Comparison of ENCODE assay signal across 18 mouse cellular contexts in the genomic region with DNA sequence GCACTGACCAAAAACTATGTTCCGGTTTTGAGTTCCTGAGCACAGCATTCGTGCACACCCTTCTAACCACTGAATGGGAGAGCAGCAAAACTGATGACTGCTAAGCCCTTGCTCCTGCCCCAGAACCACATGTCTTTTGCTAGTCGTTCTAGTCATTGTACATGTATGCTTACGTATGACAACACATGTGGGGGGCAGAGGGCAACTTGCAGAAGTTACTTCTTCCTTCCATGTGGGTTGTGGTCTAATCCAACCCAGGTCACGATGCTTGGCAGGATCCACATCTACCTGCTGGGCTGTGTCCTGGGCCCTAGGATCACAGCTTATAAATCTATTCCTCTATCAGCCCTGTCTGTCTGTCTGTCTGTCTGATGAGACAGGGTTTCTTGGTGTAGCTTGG. TPM values are rescaled to one million over a fixed set of nuclear protein-coding genes. Genes with fewer than 3 reads are reported as not detected.
A peak's percentile ranks its signal among the peaks of the same experiment; 100 is the strongest.
DNase-seq lines count a peak whose midpoint lies in the region; ATAC-seq and TF ChIP-seq lines count a peak whose summit lies in the region.
"Had no signal": no experiment of that assay in that cellular context is flagged by ENCODE, and none has a peak within 500 bp of the region (broad histone marks: within the 10 kb centered on the region; RNA-seq: fewer than 3 reads in every experiment).

No protein-coding gene starts in this region.

- H3K4me3 ChIP-seq in heart, embryonic 13.5 days, result no peak overlapping the region
- H3K4me3 ChIP-seq in heart, embryonic 10.5 days, result no peak overlapping the region
- no peak overlapping the region for H3K4me3 ChIP-seq in spleen, adult 2 months (ENCODE audit: extremely low read depth, insufficient read depth, insufficient read length)
- H3K4me3 ChIP-seq in liver, embryonic 13.5 days (replicated peaks), result no peak overlapping the region
- H3K4me3 ChIP-seq in small intestine, adult 2 months (ENCODE audit: low read depth, low read length), result no peak overlapping the region
- no peak overlapping the region for H3K4me3 ChIP-seq in neural tube, embryonic 15.5 days (replicated peaks)
- H3K4me3 ChIP-seq in forebrain, embryonic 13.5 days, result no peak overlapping the region
- H3K4me3 ChIP-seq: heart, adult 2 months; lung, embryonic 15.5 days had no signal

- H3K27me3 ChIP-seq in heart, embryonic 13.5 days (replicated peaks), result no peaks in the 10 kb centered on the region
- H3K27me3 ChIP-seq in heart, embryonic 10.5 days (ENCODE audit: insufficient read depth, poor library complexity, severe bottlenecking), result no peaks in the 10 kb centered on the region
- H3K27me3 ChIP-seq in spleen, adult 2 months (ENCODE audit: control insufficient read depth, insufficient read depth, low read length), result no peaks in the 10 kb centered on the region
- H3K27me3 ChIP-seq in liver, embryonic 13.5 days, result no peaks in the 10 kb centered on the region
- H3K27me3 ChIP-seq in small intestine, adult 2 months (ENCODE audit: control insufficient read depth, insufficient read depth, low read length), result no peaks in the 10 kb centered on the region
- peaks cover 2% of the 10 kb centered on the region; the same call in 1 of the 2 replicates for H3K27me3 ChIP-seq in neural tube, embryonic 15.5 days (replicated peaks)
- no peaks in the 10 kb centered on the region for H3K27me3 ChIP-seq in forebrain, embryonic 13.5 days
- H3K27me3 ChIP-seq: lung, embryonic 15.5 days had no signal

- no peaks in the 10 kb centered on the region for H3K9me3 ChIP-seq in heart, embryonic 13.5 days
- H3K9me3 ChIP-seq in heart, embryonic 10.5 days, result no peaks in the 10 kb centered on the region
- H3K9me3 ChIP-seq in liver, embryonic 13.5 days (replicated peaks), result no peaks in the 10 kb centered on the region
- no peaks in the 10 kb centered on the region for H3K9me3 ChIP-seq in neural tube, embryonic 15.5 days (replicated peaks)
- H3K9me3 ChIP-seq in forebrain, embryonic 13.5 days (replicated peaks), result no peaks in the 10 kb centered on the region
- H3K9me3 ChIP-seq: lung, embryonic 15.5 days had no signal

- H3K4me1 ChIP-seq in heart, embryonic 13.5 days, result peaks cover 48% of the 10 kb centered on the region
- H3K4me1 ChIP-seq in heart, embryonic 10.5 days, result peaks cover 28% of the 10 kb centered on the region
- peaks cover 19% of the 10 kb centered on the region; the same call in 1 of the 2 replicates for H3K4me1 ChIP-seq in spleen, adult 2 months (ENCODE audit: control insufficient read depth, insufficient read depth, insufficient read length)
- peaks cover 66% of the 10 kb centered on the region for H3K4me1 ChIP-seq in liver, embryonic 13.5 days (replicated peaks)
- no peaks in the 10 kb centered on the region; the same call in 1 of the 2 replicates for H3K4me1 ChIP-seq in small intestine, adult 2 months (ENCODE audit: control insufficient read depth, insufficient read depth, insufficient read length, low read length)
- H3K4me1 ChIP-seq in neural tube, embryonic 15.5 days, result peaks cover 30% of the 10 kb centered on the region
- peaks cover 22% of the 10 kb centered on the region for H3K4me1 ChIP-seq in forebrain, embryonic 13.5 days

- H3K36me3 ChIP-seq in heart, embryonic 13.5 days, result peaks cover 16% of the 10 kb centered on the region
- peaks cover 10% of the 10 kb centered on the region; the same call in 1 of the 2 replicates for H3K36me3 ChIP-seq in heart, embryonic 10.5 days
- H3K36me3 ChIP-seq in spleen, adult 2 months (ENCODE audit: control insufficient read depth, insufficient read depth, low read length), result peaks cover 2% of the 10 kb centered on the region; the same call in 1 of the 2 replicates
- peaks cover 4% of the 10 kb centered on the region; the same call in 1 of the 2 replicates for H3K36me3 ChIP-seq in liver, embryonic 13.5 days
- no peaks in the 10 kb centered on the region for H3K36me3 ChIP-seq in small intestine, adult 2 months (ENCODE audit: control insufficient read depth, insufficient read depth, low read length)
- no peaks in the 10 kb centered on the region for H3K36me3 ChIP-seq in neural tube, embryonic 15.5 days
- 0 out of 2 replicates have a peak, but pooled peaks cover 3% of the 10 kb centered on the region for H3K36me3 ChIP-seq in forebrain, embryonic 13.5 days (ENCODE audit: poor library complexity, severe bottlenecking)
- H3K36me3 ChIP-seq: lung, embryonic 15.5 days had no signal

- TF ChIP-seq CTCF in spleen, adult 2 months (IDR thresholded peaks at IDR 0.05; ENCODE audit: extremely low read depth, insufficient read depth, insufficient read length, insufficient replicate concordance), result no peak
- no peak for TF ChIP-seq CTCF in small intestine, adult 2 months (IDR thresholded peaks at IDR 0.05; ENCODE audit: extremely low read depth, insufficient read length, insufficient replicate concordance, low read depth, low read length)

- WGBS in heart, embryonic 13.5 days, result 73% methylated on average over 5 of the region's 5 CpGs
- WGBS in heart, embryonic 10.5 days, result 81% methylated on average over 5 of the region's 5 CpGs
- WGBS in spleen, adult 2 months, result 68% methylated on average over 5 of the region's 5 CpGs
- WGBS in liver, embryonic 13.5 days (ENCODE audit: insufficient replicate concordance), result 57% methylated on average over 5 of the region's 5 CpGs
- 65% methylated on average over 5 of the region's 5 CpGs for WGBS in small intestine, adult 2 months
- WGBS in neural tube, embryonic 15.5 days, result 89% methylated on average over 5 of the region's 5 CpGs
- WGBS in forebrain, embryonic 13.5 days, result 89% methylated on average over 5 of the region's 5 CpGs

- H3K9ac ChIP-seq in heart, embryonic 13.5 days, result no peak overlapping the region
- no peak overlapping the region for H3K9ac ChIP-seq in liver, embryonic 13.5 days
- H3K9ac ChIP-seq in neural tube, embryonic 15.5 days (replicated peaks), result no peak overlapping the region
- no peak overlapping the region for H3K9ac ChIP-seq in forebrain, embryonic 13.5 days
- H3K9ac ChIP-seq: hindbrain, embryonic 14.5 days; lung, embryonic 15.5 days had no signal

- TF ChIP-seq POLR2A in spleen, adult 2 months (IDR thresholded peaks at IDR 0.05; ENCODE audit: low read depth, low read length), result no peak
- TF ChIP-seq POLR2A in small intestine, adult 2 months (IDR thresholded peaks at IDR 0.05; ENCODE audit: low read depth, low read length), result no peak

- ATAC-seq in heart, embryonic 13.5 days (ENCODE audit: extremely low read depth, insufficient number of reproducible peaks, low FRiP score, low TSS enrichment), result no peak
- no peak for ATAC-seq in liver, embryonic 13.5 days (ENCODE audit: low read depth)
- no peak for ATAC-seq in neural tube, embryonic 15.5 days (ENCODE audit: low FRiP score)
- no peak for ATAC-seq in forebrain, embryonic 13.5 days
- ATAC-seq: forebrain, embryonic 14.5 days; intestine, postnatal 0 days; midbrain, embryonic 16.5 days had no signal

- peak overlapping the region; percentile 58 for H3K27ac ChIP-seq in heart, embryonic 13.5 days (replicated peaks)
- no peak overlapping the region for H3K27ac ChIP-seq in heart, embryonic 10.5 days
- peak overlapping the region; percentile 61 for H3K27ac ChIP-seq in spleen, adult 2 months (ENCODE audit: insufficient read depth, low read length)
- H3K27ac ChIP-seq in liver, embryonic 13.5 days, result peak overlapping the region; percentile 71
- H3K27ac ChIP-seq in small intestine, adult 2 months (ENCODE audit: insufficient read depth, low read depth, low read length), result peak overlapping the region; percentile 36; the same call in 1 of the 2 replicates
- H3K27ac ChIP-seq in neural tube, embryonic 15.5 days (replicated peaks), result no peak overlapping the region
- H3K27ac ChIP-seq in forebrain, embryonic 13.5 days, result no peak overlapping the region
- H3K27ac ChIP-seq: hindbrain, embryonic 14.5 days; lung, embryonic 15.5 days had no signal

- no peak overlapping the region for H3K4me2 ChIP-seq in heart, embryonic 13.5 days
- H3K4me2 ChIP-seq in liver, embryonic 13.5 days, result no peak overlapping the region
- no peak overlapping the region for H3K4me2 ChIP-seq in neural tube, embryonic 15.5 days
- H3K4me2 ChIP-seq in forebrain, embryonic 13.5 days, result no peak overlapping the region
- H3K4me2 ChIP-seq: hindbrain, embryonic 14.5 days; lung, embryonic 15.5 days had no signal

- DNase-seq in heart, embryonic 10.5 days (ENCODE audit: low spot score), result no peak
- DNase-seq in spleen, adult 2 months (ENCODE audit: low read depth in 1 of 2, low spot score in 2 of 2), result no peak
- DNase-seq in spleen, postnatal 14 days (ENCODE audit: low spot score in 2 of 2), result no peak
- no peak for DNase-seq in liver, embryonic 13.5 days
- DNase-seq: adrenal gland, postnatal 25 days; cerebellum, postnatal 14 days; heart, adult 2 months; kidney, postnatal 10 days; thymus, postnatal 25 days had no signal

RNA-seq across cellular contexts. Expression of a gene that starts 2.4 kb away (rescaled TPM):
- 29.2 and 33.9 TPM in 2 replicates for polyA plus RNA-seq in heart, embryonic 13.5 days (2015; fragmentation: Nextera tagmentation; extraction: Ambion mirVana)
- polyA plus RNA-seq in heart, embryonic 10.5 days (2016; fragmentation: Nextera tagmentation; extraction: Ambion mirVana), result 30.9 and 46.0 TPM in 2 replicates
- 92.6 and 98.8 TPM in 2 replicates for polyA plus RNA-seq in spleen, adult 2 months (2012; rRNA removed)
- 17.1 and 18.8 TPM in 2 replicates for polyA plus RNA-seq in liver, embryonic 13.5 days (2015; fragmentation: Nextera tagmentation; extraction: Ambion mirVana)
- 58.0 and 59.2 TPM in 2 replicates for polyA plus RNA-seq in small intestine, adult 2 months (2012; rRNA removed)
- polyA plus RNA-seq in neural tube, embryonic 15.5 days (2015; fragmentation: Nextera tagmentation; extraction: Ambion mirVana), result 38.8 and 44.6 TPM in 2 replicates
- polyA plus RNA-seq in forebrain, embryonic 13.5 days (2015; fragmentation: Nextera tagmentation; extraction: Ambion mirVana), result 33.8 and 36.8 TPM in 2 replicates

RNA-seq across cellular contexts. Expression of a gene that starts 12.3 kb away (rescaled TPM):
- polyA plus RNA-seq in heart, embryonic 13.5 days (2015; fragmentation: Nextera tagmentation; extraction: Ambion mirVana), result 610 and 755 TPM in 2 replicates
- 97.0 and 167 TPM in 2 replicates for polyA plus RNA-seq in heart, embryonic 10.5 days (2016; fragmentation: Nextera tagmentation; extraction: Ambion mirVana)
- polyA plus RNA-seq in spleen, adult 2 months (2012; rRNA removed), result 0.34 and 0.53 TPM in 2 replicates
- 13.2 and 13.4 TPM in 2 replicates for polyA plus RNA-seq in liver, embryonic 13.5 days (2015; fragmentation: Nextera tagmentation; extraction: Ambion mirVana)
- polyA plus RNA-seq in small intestine, adult 2 months (2012; rRNA removed), result 0.22 and 0.58 TPM in 2 replicates
- polyA plus RNA-seq in neural tube, embryonic 15.5 days (2015; fragmentation: Nextera tagmentation; extraction: Ambion mirVana), result 22.8 and 29.5 TPM in 2 replicates
- 3.9 and 5.7 TPM in 2 replicates for polyA plus RNA-seq in forebrain, embryonic 13.5 days (2015; fragmentation: Nextera tagmentation; extraction: Ambion mirVana)

RNA-seq across cellular contexts. Expression of a gene that starts 20.2 kb away (rescaled TPM):
- 2,083 and 2,324 TPM in 2 replicates for polyA plus RNA-seq in heart, embryonic 13.5 days (2015; fragmentation: Nextera tagmentation; extraction: Ambion mirVana)
- polyA plus RNA-seq in heart, embryonic 10.5 days (2016; fragmentation: Nextera tagmentation; extraction: Ambion mirVana), result 960 and 1,463 TPM in 2 replicates
- 5.3 and 5.5 TPM in 2 replicates for polyA plus RNA-seq in spleen, adult 2 months (2012; rRNA removed)
- 1.1 and 4.5 TPM in 2 replicates for polyA plus RNA-seq in liver, embryonic 13.5 days (2015; fragmentation: Nextera tagmentation; extraction: Ambion mirVana)
- 0.43 and 1.4 TPM in 2 replicates for polyA plus RNA-seq in small intestine, adult 2 months (2012; rRNA removed)
- polyA plus RNA-seq in neural tube, embryonic 15.5 days (2015; fragmentation: Nextera tagmentation; extraction: Ambion mirVana), result 1.8 and 2.4 TPM in 2 replicates
- 0.89 and 4.9 TPM in 2 replicates for polyA plus RNA-seq in forebrain, embryonic 13.5 days (2015; fragmentation: Nextera tagmentation; extraction: Ambion mirVana)

RNA-seq across cellular contexts. Expression of a gene that starts 28.4 kb away (rescaled TPM):
- polyA plus RNA-seq in heart, embryonic 13.5 days (2015; fragmentation: Nextera tagmentation; extraction: Ambion mirVana), result 0.59 and 0.95 TPM in 2 replicates
- 0.63 and 0.65 TPM in 2 replicates for polyA plus RNA-seq in heart, embryonic 10.5 days (2016; fragmentation: Nextera tagmentation; extraction: Ambion mirVana)
- 9.6 and 10.4 TPM in 2 replicates for polyA plus RNA-seq in spleen, adult 2 months (2012; rRNA removed)
- polyA plus RNA-seq in liver, embryonic 13.5 days (2015; fragmentation: Nextera tagmentation; extraction: Ambion mirVana), result 0.13 and 0.24 TPM in 2 replicates
- polyA plus RNA-seq in small intestine, adult 2 months (2012; rRNA removed), result 1.1 and 1.9 TPM in 2 replicates
- 1.8 and 2.1 TPM in 2 replicates for polyA plus RNA-seq in neural tube, embryonic 15.5 days (2015; fragmentation: Nextera tagmentation; extraction: Ambion mirVana)
- 1.4 and 2.0 TPM in 2 replicates for polyA plus RNA-seq in forebrain, embryonic 13.5 days (2015; fragmentation: Nextera tagmentation; extraction: Ambion mirVana)

RNA-seq across cellular contexts. Expression of a gene that starts 43.4 kb away (rescaled TPM):
- polyA plus RNA-seq in heart, embryonic 13.5 days (2015; fragmentation: Nextera tagmentation; extraction: Ambion mirVana), result 3.3 and 4.2 TPM in 2 replicates
- polyA plus RNA-seq in heart, embryonic 10.5 days (2016; fragmentation: Nextera tagmentation; extraction: Ambion mirVana), result 1.7 and 4.6 TPM in 2 replicates
- 0.12 and 0.18 TPM in 2 replicates for polyA plus RNA-seq in spleen, adult 2 months (2012; rRNA removed)
- polyA plus RNA-seq in liver, embryonic 13.5 days (2015; fragmentation: Nextera tagmentation; extraction: Ambion mirVana), result 1.4 TPM in 2 replicates
- polyA plus RNA-seq in small intestine, adult 2 months (2012; rRNA removed), result 0.76 and 2.3 TPM in 2 replicates
- polyA plus RNA-seq in neural tube, embryonic 15.5 days (2015; fragmentation: Nextera tagmentation; extraction: Ambion mirVana), result 13.1 and 14.1 TPM in 2 replicates
- 4.0 and 5.7 TPM in 2 replicates for polyA plus RNA-seq in forebrain, embryonic 13.5 days (2015; fragmentation: Nextera tagmentation; extraction: Ambion mirVana)

Comparison
In these comparisons a context has a peak if more than half of its experiments do, and no peak if none do; other contexts are left out.
1. H3K27ac ChIP-seq: peak in heart, embryonic 13.5 days (single experiment), spleen, adult 2 months (single experiment), liver, embryonic 13.5 days (single experiment) and small intestine, adult 2 months (single experiment); none in heart, embryonic 10.5 days (single experiment), neural tube, embryonic 15.5 days (single experiment) and forebrain, embryonic 13.5 days (single experiment).
2. RNA of a gene that starts 20.2 kb away (polyA plus RNA-seq): 2,083 to 2,324 TPM in heart, embryonic 13.5 days and 960 to 1,463 TPM in heart, embryonic 10.5 days; 5.3 to 5.5 TPM in spleen, adult 2 months, 1.8 to 2.4 TPM in neural tube, embryonic 15.5 days, 0.43 to 1.4 TPM in small intestine, adult 2 months, 1.1 to 4.5 TPM in liver, embryonic 13.5 days and 0.89 to 4.9 TPM in forebrain, embryonic 13.5 days; every median in the first group is over 100 times any median in the second.